Mouse (Mus musculus): ENCODE data around the gene Mex3b.

Gene Mex3b

GRCm38 (mm10) chr7:82866486-82867270 is 455 bp upstream of the Mex3b start:
- peak; percentile 95 to 98 for DNase-seq

GRCm38 (mm10) chr7:82868309-82869230 is 1.4 kb downstream of the Mex3b start:
- DNase-seq = peak; percentile 46 to 51

- peak; percentile 63 to 66 for DNase-seq
Observed at GRCm38 (mm10) chr7:82869231-82870147, 2.4 kb downstream of the Mex3b start.

- DNase-seq = no peak
Observed at GRCm38 (mm10) chr7:82870148-82870513, 3.0 kb downstream of the Mex3b start.

GRCm38 (mm10) chr7:82876551-82876950 is 9.4 kb downstream of the Mex3b start:
- DNase-seq = no peak

- no peak for DNase-seq
Observed at GRCm38 (mm10) chr7:82880016-82880415, 12.9 kb downstream of the Mex3b start.

GRCm38 (mm10) chr7:82880700-82881099 is 13.6 kb downstream of the Mex3b start:
- no peak for DNase-seq

- no peak for DNase-seq
Observed at GRCm38 (mm10) chr7:82890317-82890850, 23.3 kb downstream of the Mex3b start.

GRCm38 (mm10) chr7:82890875-82891515 is 23.9 kb downstream of the Mex3b start:
- no peak for DNase-seq

- DNase-seq = no peak
Observed at GRCm38 (mm10) chr7:82894366-82894765, 27.2 kb downstream of the Mex3b start.

- DNase-seq = no peak
Observed at GRCm38 (mm10) chr7:82895606-82896005, 28.5 kb downstream of the Mex3b start.

GRCm38 (mm10) chr7:82896750-82897149 is 29.6 kb downstream of the Mex3b start:
- no peak for DNase-seq

GRCm38 (mm10) chr7:82899459-82900297 is 32.5 kb downstream of the Mex3b start:
- no peak for DNase-seq

- DNase-seq = no peak
Observed at GRCm38 (mm10) chr7:82903006-82903405, 35.9 kb downstream of the Mex3b start.

- DNase-seq = peak in 1 of 2 experiments; percentile 8
Observed at GRCm38 (mm10) chr7:82905527-82905926, 38.4 kb downstream of the Mex3b start.

GRCm38 (mm10) chr7:82907081-82907480 is 39.9 kb downstream of the Mex3b start:
- DNase-seq = no peak

GRCm38 (mm10) chr7:82910536-82911384 is 43.6 kb downstream of the Mex3b start:
- DNase-seq = no peak

GRCm38 (mm10) chr7:82911501-82911900 is 44.4 kb downstream of the Mex3b start:
- DNase-seq = no peak

- DNase-seq = no peak
Observed at GRCm38 (mm10) chr7:82914297-82914696, 47.2 kb downstream of the Mex3b start.
